Mouse (Mus musculus) MEL (cell line): ENCODE data around the gene Slc17a5. TPM values are rescaled to one million over a fixed set of nuclear protein-coding genes. Genes with fewer than 3 reads are reported as not detected.

Source experiments
- DNase-seq: peaks from one replicate; pipeline ENCODE4 v3.0.0; 2011; ENCODE audit warnings: low read depth, low spot score
- H3K27ac ChIP-seq: 2 replicates; pipeline ENCODE4 v1.5.1; 2012; ENCODE audit warnings: low read depth, mild to moderate bottlenecking, control low read depth, low read length, moderate library complexity; ENCODE audit not compliant: control insufficient read depth
- H3K27me3 ChIP-seq, 2 experiments: fragments of 150-350 bp in 1 of 2; sonication (generic) in 1 of 2; 2 replicates each; pipeline ENCODE4 v1.6.1; 2012; ENCODE audit warnings: low read length in 2 of 2, mild to moderate bottlenecking in 2 of 2, improper control_type of control experiment in 1 of 2, moderate library complexity in 1 of 2; ENCODE audit not compliant: insufficient read depth in 2 of 2, control insufficient read depth in 1 of 2
- H3K36me3 ChIP-seq, 2 experiments: 2 replicates each; pipeline ENCODE4 v1.6.1; 2012 to 2014; ENCODE audit warnings: low read length in 2 of 2, improper control_type of control experiment in 1 of 2, inconsistent platforms in 1 of 2, mild to moderate bottlenecking in 1 of 2; ENCODE audit not compliant: insufficient read depth in 2 of 2, control insufficient read depth in 1 of 2
- H3K4me1 ChIP-seq, 2 experiments: fragments of 150-350 bp in 1 of 2; sonication (generic) in 1 of 2; 2 replicates each; pipeline ENCODE4 v1.6.1; 2012; ENCODE audit warnings: low read length in 2 of 2, improper control_type of control experiment in 1 of 2, mild to moderate bottlenecking in 1 of 2; ENCODE audit not compliant: insufficient read depth in 2 of 2, control insufficient read depth in 1 of 2
- H3K4me3 ChIP-seq, 2 experiments: fragments of 150-350 bp in 1 of 2; sonication (generic) in 1 of 2; 2 replicates each; pipeline ENCODE4 v1.5.1; 2012; ENCODE audit warnings: low read depth in 2 of 2, low read length in 2 of 2, mild to moderate bottlenecking in 2 of 2, moderate library complexity in 2 of 2, control low read depth in 1 of 2, improper control_type of control experiment in 1 of 2; ENCODE audit not compliant: control insufficient read depth in 1 of 2, insufficient read depth in 1 of 2
- H3K79me2 ChIP-seq: 2 replicates; pipeline ENCODE4 v1.6.1; 2012; ENCODE audit warnings: mild to moderate bottlenecking, low read length, moderate library complexity; ENCODE audit not compliant: control insufficient read depth, poor library complexity, insufficient read depth
- H3K9ac ChIP-seq: 2 replicates; pipeline ENCODE4 v1.6.1; 2012; ENCODE audit warnings: low read depth, mild to moderate bottlenecking, control low read depth, low read length, moderate library complexity; ENCODE audit not compliant: control insufficient read depth, poor library complexity, severe bottlenecking
- H3K9me3 ChIP-seq: fragments of 150-350 bp; sonication (generic); replicated peaks from 2 replicates; pipeline ENCODE4 v1.6.1; 2012; ENCODE audit warnings: mild to moderate bottlenecking, low read length, improper control_type of control experiment, moderate library complexity; ENCODE audit not compliant: insufficient read depth
- BHLHE40 ChIP-seq: IDR thresholded peaks from 2 replicates; pipeline ENCODE4 v1.6.1; 2012; ENCODE audit warnings: low read depth, mild to moderate bottlenecking, inconsistent platforms, low read length, improper control_type of control experiment, borderline replicate concordance
- CHD1 ChIP-seq: IDR thresholded peaks from 2 replicates; pipeline ENCODE4 v1.6.1; 2012; ENCODE audit warnings: low read depth, mild to moderate bottlenecking, inconsistent platforms, low read length, improper control_type of control experiment
- E2F4 ChIP-seq: IDR thresholded peaks from 2 replicates; pipeline ENCODE4 v1.6.1; 2011; ENCODE audit warnings: low read depth, low read length, improper control_type of control experiment, borderline replicate concordance
- ELF1 ChIP-seq: IDR thresholded peaks from 2 replicates; pipeline ENCODE4 v1.6.1; 2014; ENCODE audit warnings: low read depth, mild to moderate bottlenecking, inconsistent platforms, low read length, improper control_type of control experiment, moderate library complexity
- EP300 ChIP-seq, 2 experiments: IDR thresholded peaks; 2 replicates each; pipeline ENCODE4 v1.6.1; 2011; ENCODE audit warnings: improper control_type of control experiment in 2 of 2, low read length in 2 of 2, low read depth in 1 of 2, mild to moderate bottlenecking in 1 of 2
- ETS1 ChIP-seq: IDR thresholded peaks from 2 replicates; pipeline ENCODE4 v1.6.1; 2012; ENCODE audit warnings: low read depth, mild to moderate bottlenecking, inconsistent platforms, low read length, improper control_type of control experiment, moderate library complexity
- GABPA ChIP-seq: IDR thresholded peaks from 2 replicates; pipeline ENCODE4 v1.6.1; 2012; ENCODE audit warnings: low read depth, mild to moderate bottlenecking, inconsistent platforms, low read length, improper control_type of control experiment, moderate library complexity
- GATA1 ChIP-seq: IDR thresholded peaks from 2 replicates; pipeline ENCODE4 v1.6.1; 2011; ENCODE audit warnings: low read depth, low read length, improper control_type of control experiment
- HCFC1 ChIP-seq: IDR thresholded peaks from 2 replicates; pipeline ENCODE4 v1.6.1; 2012; ENCODE audit warnings: low read depth, mild to moderate bottlenecking, inconsistent platforms, low read length, improper control_type of control experiment, moderate library complexity
- JUND ChIP-seq: IDR thresholded peaks from 2 replicates; pipeline ENCODE4 v1.6.1; 2011; ENCODE audit warnings: low read depth, mild to moderate bottlenecking, improper control_type of control experiment, low read length
- KAT2A ChIP-seq: conservative IDR thresholded peaks from 2 replicates; pipeline ENCODE4 v1.6.1; 2012; ENCODE audit warnings: low read depth, low read length, improper control_type of control experiment, inconsistent platforms
- MAFK ChIP-seq: IDR thresholded peaks from 2 replicates; pipeline ENCODE4 v1.6.1; 2011; ENCODE audit warnings: low read depth, mild to moderate bottlenecking, low read length, improper control_type of control experiment, borderline replicate concordance
- MAX ChIP-seq: IDR thresholded peaks from 2 replicates; pipeline ENCODE4 v1.6.1; 2011; ENCODE audit warnings: low read length, improper control_type of control experiment
- MAZ ChIP-seq: IDR thresholded peaks from 2 replicates; pipeline ENCODE4 v1.6.1; 2012; ENCODE audit warnings: low read depth, mild to moderate bottlenecking, inconsistent platforms, low read length, improper control_type of control experiment
- MEF2A ChIP-seq: IDR thresholded peaks from 2 replicates; pipeline ENCODE4 v1.6.1; 2014; ENCODE audit warnings: low read depth, mild to moderate bottlenecking, inconsistent platforms, low read length, improper control_type of control experiment; ENCODE audit not compliant: poor library complexity, insufficient replicate concordance, severe bottlenecking; ENCODE audit errors: extremely low read depth
- MXI1 ChIP-seq: IDR thresholded peaks from 2 replicates; pipeline ENCODE4 v1.6.1; 2011; ENCODE audit warnings: mild to moderate bottlenecking, low read depth, low read length, improper control_type of control experiment
- MYC ChIP-seq: IDR thresholded peaks from 2 replicates; pipeline ENCODE4 v1.6.1; 2011; ENCODE audit warnings: low read depth, mild to moderate bottlenecking, low read length, improper control_type of control experiment, moderate library complexity
- POLR2A ChIP-seq, 2 experiments: IDR thresholded peaks; 2 replicates each; pipeline ENCODE4 v1.6.1; 2011 to 2012; ENCODE audit warnings: low read length in 2 of 2, mild to moderate bottlenecking in 2 of 2, control low read depth in 1 of 2, improper control_type of control experiment in 1 of 2, low read depth in 1 of 2, moderate library complexity in 1 of 2; ENCODE audit not compliant: control insufficient read depth in 1 of 2, insufficient read depth in 1 of 2, poor library complexity in 1 of 2
- RAD21 ChIP-seq: IDR thresholded peaks from 2 replicates; pipeline ENCODE4 v1.6.1; 2011; ENCODE audit warnings: mild to moderate bottlenecking, low read depth, low read length, improper control_type of control experiment
- RCOR1 ChIP-seq: IDR thresholded peaks from 2 replicates; pipeline ENCODE4 v1.6.1; 2012; ENCODE audit warnings: low read depth, mild to moderate bottlenecking, inconsistent platforms, low read length, improper control_type of control experiment
- SIN3A ChIP-seq: IDR thresholded peaks from 2 replicates; pipeline ENCODE4 v1.6.1; 2012; ENCODE audit warnings: low read length, improper control_type of control experiment, inconsistent platforms
- TAL1 ChIP-seq: IDR thresholded peaks from 2 replicates; pipeline ENCODE4 v1.6.1; 2012; ENCODE audit warnings: mild to moderate bottlenecking, inconsistent platforms, low read length, moderate library complexity, mixed read lengths
- TBP ChIP-seq: IDR thresholded peaks from 2 replicates; pipeline ENCODE4 v1.8.0; 2011; ENCODE audit warnings: low read depth, low read length, improper control_type of control experiment
- TCF12 ChIP-seq: IDR thresholded peaks from 2 replicates; pipeline ENCODE4 v1.6.1; 2014; ENCODE audit warnings: low read depth, mild to moderate bottlenecking, inconsistent platforms, low read length, improper control_type of control experiment, moderate library complexity
- UBTF ChIP-seq: IDR thresholded peaks from 2 replicates; pipeline ENCODE4 v1.6.1; 2012; ENCODE audit warnings: low read depth, mild to moderate bottlenecking, inconsistent platforms, low read length, improper control_type of control experiment, moderate library complexity, borderline replicate concordance; ENCODE audit not compliant: insufficient read depth
- ZC3H11A ChIP-seq: IDR thresholded peaks from 2 replicates; pipeline ENCODE4 v1.6.1; 2012; ENCODE audit warnings: low read depth, mild to moderate bottlenecking, inconsistent platforms, low read length, improper control_type of control experiment
- ZKSCAN1 ChIP-seq: IDR thresholded peaks from 2 replicates; pipeline ENCODE4 v1.6.1; 2012; ENCODE audit warnings: low read depth, mild to moderate bottlenecking, inconsistent platforms, low read length, improper control_type of control experiment, moderate library complexity
- ZNF384 ChIP-seq: IDR thresholded peaks from 2 replicates; pipeline ENCODE4 v1.6.1; 2012; ENCODE audit warnings: low read depth, mild to moderate bottlenecking, inconsistent platforms, low read length, improper control_type of control experiment
- polyA plus RNA-seq, 2 experiments: library from polyadenylated mRNA; stranded (reverse) in 1 of 2; unstranded in 1 of 2; fragments of >175 nt in 1 of 2; fragments of >200 nt in 1 of 2; gene quantifications; 2 replicates each; pipeline versions ENCODE4 v1.2.1 to v1.2.4; 2012; ENCODE audit warnings: low replicate concordance in 2 of 2, low read depth in 1 of 2; ENCODE audit not compliant: insufficient read length in 2 of 2, insufficient read depth in 1 of 2, missing spikeins in 1 of 2
- total RNA-seq: library from RNA; depleted of rRNA; stranded (reverse); fragments of 300-350 nt; gene quantifications from 2 replicates; pipeline ENCODE4 v1.2.3, GENCODE M21; 2012

Gene Slc17a5
- total and polyA plus RNA-seq, 3 experiments = 3.5 to 4.1 TPM; not detected in 1

DNA sequence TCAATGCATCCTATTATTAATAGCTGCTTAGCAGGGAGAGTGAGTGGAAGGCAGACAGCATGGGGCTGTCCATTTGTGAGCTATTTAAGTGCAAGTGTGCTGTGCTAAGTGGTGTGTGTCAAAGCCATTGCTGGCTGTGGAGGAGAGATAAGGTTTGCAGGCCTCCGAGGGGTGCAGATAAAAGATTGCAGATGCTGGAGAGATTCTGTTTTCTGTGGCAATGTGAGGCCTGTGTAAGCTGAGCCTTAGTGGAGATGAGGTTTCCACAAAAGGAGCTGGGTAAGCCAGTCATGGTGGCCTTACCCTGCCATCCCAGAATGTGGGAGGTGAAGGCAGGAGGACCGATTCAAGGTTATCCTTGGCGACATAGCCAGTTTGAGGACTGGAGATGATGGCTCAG lies 71.7 kb downstream of the Slc17a5 start:
- peaks cover 2 to 11% of the 10 kb centered on the region in 2 experiments; a peak in 3 of 4 replicates for H3K4me1 ChIP-seq
- H3K4me3 ChIP-seq = no peak overlapping the region

DNA sequence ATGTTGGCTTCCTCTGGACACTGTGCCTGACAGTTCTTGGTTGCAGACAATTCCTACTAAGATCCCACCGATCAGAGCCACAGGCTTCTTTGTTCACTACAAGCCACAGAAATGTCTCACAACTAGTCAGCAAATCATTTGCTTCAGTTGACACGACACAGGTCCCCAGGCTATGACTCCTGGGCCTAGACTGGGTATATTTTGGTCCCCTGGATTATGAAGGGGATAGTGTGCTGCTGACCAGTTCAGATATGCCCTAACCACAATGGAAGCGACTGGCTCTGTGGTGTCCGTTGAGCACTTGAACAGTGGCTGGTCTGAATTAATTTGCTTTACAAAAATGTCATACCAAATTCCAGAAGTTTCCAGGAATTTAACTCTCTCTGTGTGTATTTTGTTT lies 73.2 kb downstream of the Slc17a5 start:
- TF ChIP-seq MAZ (no peak), ZNF384 (no peak), SIN3A (no peak), MAFK (no peak), HCFC1 (no peak), TBP (no peak), KAT2A (no peak), ETS1 (no peak), TCF12 (no peak), UBTF (no peak), POLR2A (IDR thresholded peaks at IDR 0.05; ENCODE audit: control insufficient read depth in 1 of 2, insufficient read depth in 1 of 2, low read depth in 1 of 2, low read length in 2 of 2, poor library complexity in 1 of 2) (no peak), ZKSCAN1 (no peak), RAD21 (no peak), ZC3H11A (no peak), MYC (no peak), E2F4 (no peak), CHD1 (no peak), BHLHE40 (no peak)
- TF ChIP-seq, all 39 proteins: peak for 0
- Histone ChIP-seq H3K36me3 (peaks cover 0 to 5% of the 10 kb centered on the region in 2 experiments; a peak in 2 of 4 replicates), H3K79me2 (no peaks in the 10 kb centered on the region), H3K4me3 (no peak overlapping the region), H3K27me3 (0 out of 4 replicates have a peak, but pooled peaks cover 0 to 1% of the 10 kb centered on the region in 2 experiments), H3K27ac (no peak overlapping the region), H3K4me1 (peaks cover 2 to 7% of the 10 kb centered on the region in 2 experiments; a peak in 3 of 4 replicates), H3K9ac (no peak overlapping the region), H3K9me3 (no peaks in the 10 kb centered on the region)
- no peak for DNase-seq

More for the DNA sequence above, 71.7 kb downstream of the Slc17a5 start:
- H3K9me3 ChIP-seq = no peaks in the 10 kb centered on the region
- DNase-seq = peak; percentile 69
- H3K36me3 ChIP-seq = peaks cover 0 to 5% of the 10 kb centered on the region in 2 experiments; a peak in 2 of 4 replicates
- TF ChIP-seq MAZ (peak; percentile 85), EP300 (IDR thresholded peaks at IDR 0.05; ENCODE audit: low read depth in 1 of 2, low read length in 2 of 2) (peak; percentile 91 to 92), TCF12 (peak; percentile 98), SIN3A (peak; percentile 64), KAT2A (no peak; the same call in 1 of the 2 replicates), MAX (peak; percentile 45; the same call in 1 of the 2 replicates), RCOR1 (peak; percentile 94), JUND (no peak), GABPA (no peak), MAFK (0 out of 2 replicates have a peak, but pooled peaks have one; percentile 26), TAL1 (peak; percentile 85), HCFC1 (0 out of 2 replicates have a peak, but pooled peaks have one; percentile 49), GATA1 (peak; percentile 97), MEF2A (0 out of 2 replicates have a peak, but pooled peaks have one; percentile 32), MXI1 (peak; percentile 77), ETS1 (peak; percentile 84), ELF1 (no peak), ZNF384 (peak; percentile 17; the same call in 1 of the 2 replicates), BHLHE40 (peak; percentile 63)
- H3K27me3 ChIP-seq = 0 out of 4 replicates have a peak, but pooled peaks cover 0 to 1% of the 10 kb centered on the region in 2 experiments
- no peak overlapping the region for H3K9ac ChIP-seq
- H3K79me2 ChIP-seq = no peaks in the 10 kb centered on the region; the same call in 1 of the 2 replicates
- H3K27ac ChIP-seq = no peak overlapping the region
